Mouse (Mus musculus) limb, embryonic 14.5 days (tissue): Measurements from ENCODE around the gene Trim15. TPM values are rescaled to one million over a fixed set of nuclear protein-coding genes. Genes with fewer than 3 reads are reported as not detected.
"Not testable (repeated sequence)": the region's sequence is repeated elsewhere in the genome, so short reads cannot be mapped to it uniquely, and the experiment has no call there.

Experiments
- ATAC-seq: fragments of 200-750 bp; cut with Nextera tagmentation; 2 replicates; pipeline ENCODE4 v1.8.0; 2017; ENCODE audit warnings: low read depth, moderate number of reproducible peaks, moderate TSS enrichment; ENCODE audit not compliant: low FRiP score
- DNase-seq: peaks from one replicate; pipeline ENCODE4 v3.0.0-alpha.2; 2015; ENCODE audit warnings: low spot score
- H3K27ac ChIP-seq: fragments of 300-500 bp; sonication (generic); replicated peaks from 2 replicates; pipeline ENCODE4 v1.5.1; 2014; ENCODE audit warnings: low read depth, mild to moderate bottlenecking, low read length, moderate library complexity, mixed read lengths
- H3K27me3 ChIP-seq: fragments of 300-500 bp; sonication (generic); 2 replicates; pipeline ENCODE4 v1.6.1; 2014; ENCODE audit warnings: low read length, mixed read lengths; ENCODE audit not compliant: control insufficient read depth, insufficient read depth
- H3K36me3 ChIP-seq: fragments of 300-500 bp; sonication (generic); 2 replicates; pipeline ENCODE4 v1.6.1; 2014; ENCODE audit warnings: mild to moderate bottlenecking, low read length, moderate library complexity, mixed read lengths; ENCODE audit not compliant: control insufficient read depth, insufficient read depth
- H3K4me1 ChIP-seq: fragments of 300-500 bp; sonication (generic); 2 replicates; pipeline ENCODE4 v1.6.1; 2014; ENCODE audit warnings: antibody characterized with exemption, low read length, mixed read lengths; ENCODE audit not compliant: control insufficient read depth, insufficient read depth
- H3K4me2 ChIP-seq: fragments of 300-500 bp; sonication (generic); replicated peaks from 2 replicates; pipeline ENCODE4 v1.6.1; 2014; ENCODE audit warnings: low read depth, mild to moderate bottlenecking, low read length, moderate library complexity; ENCODE audit not compliant: severe bottlenecking
- H3K4me3 ChIP-seq: fragments of 300-500 bp; sonication (generic); replicated peaks from 2 replicates; pipeline ENCODE4 v1.5.1; 2014; ENCODE audit warnings: low read length
- H3K9ac ChIP-seq: fragments of 300-500 bp; sonication (generic); 2 replicates; pipeline ENCODE4 v1.6.1; 2014; ENCODE audit warnings: mild to moderate bottlenecking, low read depth, low read length, moderate library complexity; ENCODE audit not compliant: severe bottlenecking
- H3K9me3 ChIP-seq: fragments of 300-500 bp; sonication (generic); 2 replicates; pipeline ENCODE4 v1.6.1; 2016; ENCODE audit warnings: low read length; ENCODE audit not compliant: control insufficient read depth
- POLR2A ChIP-seq: fragments of 200-500 bp; IDR thresholded peaks from 2 replicates; pipeline ENCODE4 v1.8.0; 2012; ENCODE audit warnings: inconsistent platforms, mild to moderate bottlenecking, moderate library complexity, borderline replicate concordance; ENCODE audit not compliant: insufficient read depth, insufficient read length; ENCODE audit errors: extremely low read depth
- WGBS: fragments of 180-500 bp; shearing (Covaris S2); extraction: QIAGEN DNeasy Blood & Tissue Kit; methylation state at CpG from one replicate; pipeline ENCODE4 v1.1.7; 2014; 5-methylcytosine and 5-hydroxymethylcytosine counted together
- polyA plus RNA-seq, 2 experiments: library from polyadenylated mRNA; depleted of rRNA in 1 of 2; stranded (reverse) in 1 of 2; unstranded in 1 of 2; fragments of >200 nt; fragmentation: Nextera tagmentation in 1 of 2; extraction: Ambion mirVana in 1 of 2; gene quantifications; 2 replicates each; pipeline versions ENCODE4 v1.2.1 to v1.2.3; 2012 to 2014

The Trim15 gene
- polyA plus RNA-seq, 2 experiments, result 0.21 TPM; not detected in 1

DNA sequence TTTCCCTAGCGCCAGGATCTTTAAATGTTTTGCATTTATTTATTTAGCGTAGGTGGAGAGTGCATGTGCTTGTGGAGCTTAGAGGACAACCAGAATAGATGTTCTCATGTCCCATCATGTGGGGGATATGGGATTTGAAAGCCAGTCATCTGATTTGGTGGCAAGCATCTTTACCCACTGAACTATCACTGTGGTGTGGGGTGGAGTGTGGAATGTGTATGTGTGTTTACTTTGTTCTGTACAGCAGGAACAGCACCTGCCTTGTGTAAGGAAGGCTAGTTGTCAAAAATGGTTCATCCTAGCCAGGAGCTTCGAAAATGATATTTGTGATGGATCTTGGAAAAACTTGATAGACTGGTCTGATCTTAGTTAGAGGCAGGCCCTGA lies 30.6 kb downstream of the Trim15 start:
- H3K4me3 ChIP-seq, result peak overlapping the region; percentile 77
- no peak; the same call in 1 of the 2 replicates for ATAC-seq
- peaks cover 10% of the 10 kb centered on the region for H3K4me1 ChIP-seq
- TF ChIP-seq POLR2A, result no peak
- H3K36me3 ChIP-seq, result peaks cover 5% of the 10 kb centered on the region; the same call in 1 of the 2 replicates
- no peak for DNase-seq
- peak overlapping the region; percentile 95 for H3K27ac ChIP-seq
- peak overlapping the region; percentile 90 for H3K9ac ChIP-seq
- no peaks in the 10 kb centered on the region for H3K9me3 ChIP-seq
- 8% methylated on average over 3 of the region's 3 CpGs for WGBS
- H3K27me3 ChIP-seq, result no peaks in the 10 kb centered on the region
- H3K4me2 ChIP-seq, result peak overlapping the region; percentile 64

DNA sequence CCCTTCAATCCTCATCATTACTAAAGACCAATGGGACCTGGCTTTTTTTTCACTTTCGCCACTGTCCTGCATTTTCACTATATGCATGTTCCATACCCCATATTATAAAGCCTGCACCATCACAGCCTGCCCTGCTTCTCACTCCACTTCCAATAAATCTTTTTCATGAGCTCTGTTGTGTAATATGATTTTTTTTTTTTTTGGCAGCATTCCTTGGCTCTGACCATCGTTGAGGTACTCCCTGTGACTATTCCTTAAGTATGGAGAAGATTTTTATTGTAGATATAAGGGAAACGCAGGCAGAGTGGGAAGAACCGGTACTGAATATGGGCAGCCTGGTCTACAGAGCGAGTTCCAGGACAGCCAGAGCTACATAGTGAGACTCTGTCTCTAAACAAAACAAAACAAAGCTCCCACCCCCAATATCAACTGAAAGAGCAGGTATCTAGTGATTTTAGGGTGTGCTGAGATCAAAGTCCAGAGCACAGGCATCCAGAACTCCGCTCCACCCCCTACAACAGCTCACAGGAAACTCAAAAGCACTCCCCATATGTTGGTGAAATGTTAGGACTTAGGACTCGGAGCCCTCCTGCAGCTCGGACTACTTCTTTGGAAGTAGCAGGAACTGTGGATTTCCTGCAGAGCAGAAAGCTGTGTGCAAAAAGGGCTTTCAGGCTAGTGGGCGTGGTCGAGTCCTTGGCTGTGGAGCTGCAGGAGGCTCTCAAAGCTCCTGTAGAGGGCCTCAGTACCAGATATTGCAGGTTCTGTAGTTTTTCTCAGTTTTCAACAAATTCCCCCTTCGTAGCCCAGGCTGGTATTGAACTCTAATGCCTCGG lies 31.2 kb downstream of the Trim15 start:
- peak overlapping the region; percentile 64 for H3K4me2 ChIP-seq
- no peak overlapping the region for H3K9ac ChIP-seq
- DNase-seq (peak; percentile 83), ATAC-seq (no peak)
- peaks cover 5% of the 10 kb centered on the region; the same call in 1 of the 2 replicates for H3K36me3 ChIP-seq
- peak overlapping the region; percentile 77 for H3K4me3 ChIP-seq
- H3K27me3 ChIP-seq, result no peaks in the 10 kb centered on the region
- 32% methylated on average over 12 of the region's 12 CpGs for WGBS
- H3K27ac ChIP-seq, result peak overlapping the region; percentile 95
- no peaks in the 10 kb centered on the region for H3K9me3 ChIP-seq
- TF ChIP-seq POLR2A, result no peak
- H3K4me1 ChIP-seq, result peaks cover 10% of the 10 kb centered on the region

DNA sequence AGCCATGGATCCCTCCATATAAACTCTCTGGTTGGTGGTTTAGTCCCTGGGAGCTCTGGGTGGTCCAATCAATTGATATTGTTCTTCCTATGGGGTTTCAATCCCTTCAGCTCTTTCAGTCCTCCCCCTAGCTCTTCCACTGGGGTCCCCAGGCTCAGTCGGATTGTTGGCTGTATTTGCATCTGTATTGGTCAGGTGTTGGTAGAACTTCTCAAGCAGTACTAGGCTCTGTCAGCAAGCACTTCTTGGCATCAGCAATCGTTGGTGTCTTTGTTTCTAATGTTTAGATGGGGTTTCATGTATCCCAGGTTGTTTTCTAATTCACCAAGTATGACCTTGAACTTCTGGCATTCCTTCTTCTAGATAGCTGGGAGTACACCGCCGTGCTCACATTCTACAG lies 34.3 kb downstream of the Trim15 start:
- peaks cover 8% of the 10 kb centered on the region for H3K4me1 ChIP-seq
- H3K4me2 ChIP-seq, result no peak overlapping the region
- ATAC-seq (no peak), DNase-seq (no peak)
- H3K27ac ChIP-seq, result no peak overlapping the region
- no peak overlapping the region for H3K9ac ChIP-seq
- no peaks in the 10 kb centered on the region for H3K9me3 ChIP-seq
- H3K36me3 ChIP-seq, result no peaks in the 10 kb centered on the region
- WGBS, result 56% methylated on average over 4 of the region's 4 CpGs
- no peaks in the 10 kb centered on the region for H3K27me3 ChIP-seq
- TF ChIP-seq POLR2A, result no peak
- no peak overlapping the region for H3K4me3 ChIP-seq

DNA sequence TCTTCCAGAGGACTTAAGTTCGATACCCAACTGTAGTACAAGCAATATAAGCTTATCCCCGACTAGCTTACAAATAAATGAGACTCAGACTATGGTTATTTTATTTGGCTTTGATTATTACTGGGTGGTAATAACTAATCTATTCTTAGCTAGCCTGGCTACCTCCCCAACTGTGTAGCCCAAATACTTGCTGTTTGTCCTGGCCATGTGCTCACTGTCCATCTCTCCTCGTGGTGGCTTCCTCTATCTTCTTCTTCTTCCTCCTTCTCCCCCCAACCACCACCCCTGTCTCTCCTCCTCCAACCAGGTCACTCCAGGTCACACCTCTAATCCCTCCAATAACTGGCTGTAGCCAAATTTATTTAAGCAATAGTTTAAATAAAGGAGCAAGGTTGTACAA lies 36.5 kb downstream of the Trim15 start:
- no peak overlapping the region for H3K4me3 ChIP-seq
- DNase-seq (no peak), ATAC-seq (no peak)
- H3K27ac ChIP-seq, result no peak overlapping the region
- WGBS, result 70% methylated on average over 3 of the region's 3 CpGs
- H3K9ac ChIP-seq, result no peak overlapping the region
- no peak for TF ChIP-seq POLR2A
- H3K27me3 ChIP-seq, result no peaks in the 10 kb centered on the region
- no peaks in the 10 kb centered on the region for H3K36me3 ChIP-seq
- H3K9me3 ChIP-seq, result no peaks in the 10 kb centered on the region
- H3K4me2 ChIP-seq, result no peak overlapping the region
- H3K4me1 ChIP-seq, result no peaks in the 10 kb centered on the region

DNA sequence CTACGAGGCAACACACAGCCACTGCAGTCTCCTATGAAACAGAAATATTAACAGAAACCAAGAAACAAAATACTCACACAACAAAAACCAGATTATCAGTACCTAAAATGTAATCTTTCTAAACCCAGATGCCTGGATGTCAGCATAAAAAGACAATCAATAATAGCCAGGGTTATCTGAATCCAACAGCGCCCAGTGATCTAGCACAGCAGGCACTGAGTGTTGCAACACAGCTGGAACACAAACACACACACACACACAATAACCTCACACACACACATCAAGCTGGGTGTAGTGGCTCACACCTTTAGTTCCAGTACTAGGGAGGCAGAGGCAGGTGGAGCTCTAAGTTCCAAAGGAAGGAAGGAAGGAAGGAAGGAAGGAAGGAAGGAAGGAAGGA lies 38.5 kb downstream of the Trim15 start:
- 90% methylated on average over 2 of the region's 2 CpGs for WGBS
- H3K27ac ChIP-seq, result no peak overlapping the region
- H3K27me3 ChIP-seq, result no peaks in the 10 kb centered on the region
- TF ChIP-seq POLR2A, result no peak
- no peak overlapping the region for H3K4me2 ChIP-seq
- no peak overlapping the region for H3K9ac ChIP-seq
- H3K4me3 ChIP-seq, result no peak overlapping the region
- ATAC-seq (no peak), DNase-seq (no peak)
- no peaks in the 10 kb centered on the region for H3K9me3 ChIP-seq
- H3K36me3 ChIP-seq, result no peaks in the 10 kb centered on the region
- no peaks in the 10 kb centered on the region for H3K4me1 ChIP-seq

DNA sequence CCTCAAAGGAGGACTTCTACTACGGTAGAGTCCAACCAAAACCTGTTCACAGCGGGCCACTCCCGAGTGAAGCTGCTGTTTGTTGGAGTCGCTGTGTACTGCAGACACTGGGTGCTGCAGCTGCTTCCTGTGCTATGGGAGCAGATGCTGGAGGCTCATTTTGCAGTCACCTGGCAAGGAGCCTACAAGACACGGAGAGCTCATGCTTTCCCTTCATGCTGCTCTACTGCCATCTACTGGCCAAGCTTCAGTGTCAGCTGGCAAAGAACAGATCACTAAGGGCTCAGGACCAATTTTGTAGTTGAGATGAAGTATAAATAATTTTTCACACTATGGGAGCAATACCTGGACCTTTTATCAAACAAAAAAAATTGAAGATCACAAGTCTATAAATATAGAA lies 41.0 kb downstream of the Trim15 start:
- not testable (repeated sequence) for H3K27me3 ChIP-seq, H3K27ac ChIP-seq, H3K9me3 ChIP-seq, H3K4me2 ChIP-seq, H3K9ac ChIP-seq, H3K4me1 ChIP-seq, H3K36me3 ChIP-seq, H3K4me3 ChIP-seq
- DNase-seq (peak; percentile 91), ATAC-seq (peak; percentile 74; the same call in 1 of the 2 replicates)
- 11% methylated on average over 5 of the region's 5 CpGs for WGBS
